Mouse (Mus musculus) kidney, adult 2 months (tissue): ENCODE measurements around the gene Tpcn2. TPM values are rescaled to one million over a fixed set of nuclear protein-coding genes. Genes with fewer than 3 reads are reported as not detected.

Source experiments
- DNase-seq: peaks from one replicate; pipeline ENCODE4 v3.0.0; 2021
- H3K27ac ChIP-seq: fragments of 200-500 bp; 2 replicates; pipeline ENCODE4 v1.5.1; 2012; ENCODE audit warnings: low read depth, low read length, control low read depth, inconsistent platforms; ENCODE audit not compliant: insufficient read depth
- H3K27me3 ChIP-seq: fragments of 200-500 bp; replicated peaks from 2 replicates; pipeline ENCODE4 v1.6.1; 2012; ENCODE audit warnings: mild to moderate bottlenecking, moderate library complexity, low read length, inconsistent platforms; ENCODE audit not compliant: control insufficient read depth, insufficient read depth
- H3K36me3 ChIP-seq: fragments of 200-500 bp; 2 replicates; pipeline ENCODE4 v1.6.1; 2012; ENCODE audit warnings: mild to moderate bottlenecking, moderate library complexity, low read length, inconsistent platforms; ENCODE audit not compliant: control insufficient read depth, insufficient read depth
- H3K4me1 ChIP-seq: fragments of 200-500 bp; 2 replicates; pipeline ENCODE4 v1.6.1; 2011; ENCODE audit warnings: low read length; ENCODE audit not compliant: control insufficient read depth, insufficient read depth
- H3K4me3 ChIP-seq: fragments of 200-500 bp; 2 replicates; pipeline ENCODE4 v1.5.1; 2011; ENCODE audit warnings: mild to moderate bottlenecking, low read depth, low read length, control low read depth; ENCODE audit not compliant: insufficient read depth
- CTCF ChIP-seq: fragments of 200-500 bp; conservative IDR thresholded peaks from 2 replicates; pipeline ENCODE4 v1.5.1; 2011; ENCODE audit warnings: low read depth, mild to moderate bottlenecking, control low read depth, low read length, moderate library complexity, mixed read lengths; ENCODE audit not compliant: insufficient read depth, insufficient read length
- POLR2A ChIP-seq: fragments of 200-500 bp; IDR thresholded peaks from one replicate; pipeline ENCODE4 v1.6.1; 2011; ENCODE audit warnings: low read depth, low read length, control low read depth
- WGBS: fragments of 180-500 bp; shearing (Covaris S2); methylation state at CpG from one replicate; pipeline ENCODE4 v1.1.7; 2018; 5-methylcytosine and 5-hydroxymethylcytosine counted together
- polyA plus RNA-seq: library from polyadenylated mRNA; depleted of rRNA; stranded (reverse); fragments of >200 nt; gene quantifications from 2 replicates; pipeline ENCODE4 v1.2.3, GENCODE M21; 2012

The Tpcn2 gene
- polyA plus RNA-seq, 1 experiment: 9.5 TPM

- no peak for TF ChIP-seq CTCF
- TF ChIP-seq POLR2A: no peak
- Histone ChIP-seq H3K27ac (no peak overlapping the region), H3K27me3 (no peaks in the 10 kb centered on the region), H3K4me1 (no peaks in the 10 kb centered on the region), H3K4me3 (no peak overlapping the region), H3K36me3 (no peaks in the 10 kb centered on the region)
- DNase-seq: peak; percentile 16
- WGBS: 63% methylated on average over 7 of the region's 7 CpGs
These were observed 15.9 kb upstream of the Tpcn2 start for GRCm38 (mm10) chr7:145299562-145300320.

GRCm38 (mm10) chr7:145298666-145299490, 15.1 kb upstream of the Tpcn2 start:
- Histone ChIP-seq H3K4me3 (no peak overlapping the region), H3K27me3 (no peaks in the 10 kb centered on the region), H3K4me1 (no peaks in the 10 kb centered on the region), H3K27ac (no peak overlapping the region), H3K36me3 (no peaks in the 10 kb centered on the region)
- WGBS: 64% methylated on average over 3 of the region's 3 CpGs
- TF ChIP-seq CTCF: no peak
- TF ChIP-seq POLR2A: no peak
- no peak for DNase-seq

DNA sequence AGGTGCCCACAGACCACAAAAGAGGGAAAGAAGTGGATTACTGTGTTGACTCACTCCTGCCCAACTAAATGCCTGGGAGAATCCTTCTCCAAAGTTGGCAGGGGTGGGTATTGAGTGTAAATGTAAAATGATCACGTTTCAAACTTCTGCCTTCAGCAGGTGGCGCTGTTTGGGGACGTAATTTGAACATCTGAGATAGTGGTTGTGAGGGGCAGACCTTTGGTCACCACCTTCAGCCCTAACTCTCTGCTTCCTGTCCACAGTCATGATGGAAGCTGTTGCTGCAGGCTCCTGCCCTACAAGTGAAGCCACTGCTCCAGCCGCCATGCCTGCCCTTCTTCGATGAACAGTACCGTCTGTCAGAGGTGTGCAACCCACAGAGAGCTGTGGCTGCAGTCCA, 10.0 kb upstream of the Tpcn2 start:
- no peak overlapping the region for H3K4me3 ChIP-seq
- DNase-seq: no peak
- no peaks in the 10 kb centered on the region for H3K4me1 ChIP-seq
- H3K27ac ChIP-seq: no peak overlapping the region
- TF ChIP-seq CTCF (no peak), POLR2A (no peak)
- WGBS: 40% methylated on average over 6 of the region's 6 CpGs
- H3K36me3 ChIP-seq: no peaks in the 10 kb centered on the region
- no peaks in the 10 kb centered on the region for H3K27me3 ChIP-seq

GRCm38 (mm10) chr7:145292726-145293125, 8.9 kb upstream of the Tpcn2 start:
- TF ChIP-seq CTCF: no peak
- no peak for TF ChIP-seq POLR2A
- DNase-seq: no peak
- WGBS: 86% methylated on average over 2 of the region's 2 CpGs
- Histone ChIP-seq H3K27me3 (no peaks in the 10 kb centered on the region), H3K4me1 (no peaks in the 10 kb centered on the region), H3K27ac (no peak overlapping the region), H3K4me3 (no peak overlapping the region), H3K36me3 (no peaks in the 10 kb centered on the region)

DNA sequence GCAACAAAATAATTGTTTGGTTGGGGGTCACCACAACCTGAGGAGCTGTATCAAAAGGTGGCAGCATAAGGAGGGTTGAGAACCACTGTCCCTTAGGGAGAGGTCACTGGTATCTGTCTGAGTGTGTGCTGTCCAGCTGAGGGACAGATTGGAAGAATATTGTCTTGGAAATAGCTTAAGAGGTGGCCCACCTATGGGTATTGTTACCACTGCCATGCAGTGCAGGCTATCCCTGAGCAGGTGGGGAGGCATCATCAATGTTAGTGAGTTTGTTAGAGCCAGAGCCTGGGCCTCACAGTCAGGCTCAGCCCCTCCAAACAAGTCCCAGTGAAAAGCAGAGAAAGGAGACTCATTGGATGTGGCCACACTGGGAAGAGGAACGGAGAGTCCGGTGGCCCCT, 8.0 kb upstream of the Tpcn2 start:
- H3K4me1 ChIP-seq: no peaks in the 10 kb centered on the region

GRCm38 (mm10) chr7:145289302-145289701, 5.5 kb upstream of the Tpcn2 start:
- WGBS: 36% methylated on average over 5 of the region's 5 CpGs
- DNase-seq: no peak
- TF ChIP-seq CTCF (peak; percentile 35; the same call in 1 of the 2 replicates), POLR2A (no peak)

More for the DNA sequence above, 8.0 kb upstream of the Tpcn2 start:
- H3K27me3 ChIP-seq: no peaks in the 10 kb centered on the region
- H3K4me3 ChIP-seq: no peak overlapping the region
- TF ChIP-seq POLR2A: no peak
- H3K27ac ChIP-seq: no peak overlapping the region
- no peaks in the 10 kb centered on the region for H3K36me3 ChIP-seq
- DNase-seq: no peak
- WGBS: 96% methylated on average over 2 of the region's 2 CpGs

GRCm38 (mm10) chr7:145287410-145287809, 3.6 kb upstream of the Tpcn2 start:
- no peaks in the 10 kb centered on the region for H3K36me3 ChIP-seq
- TF ChIP-seq POLR2A (no peak), CTCF (no peak)
- no peak for DNase-seq
- peaks cover 7% of the 10 kb centered on the region for H3K4me1 ChIP-seq
- H3K4me3 ChIP-seq: no peak overlapping the region
- H3K27ac ChIP-seq: no peak overlapping the region
- H3K27me3 ChIP-seq: no peaks in the 10 kb centered on the region
- WGBS: 76% methylated on average over 6 of the region's 6 CpGs

More at GRCm38 (mm10) chr7:145289302-145289701, 5.5 kb upstream of the Tpcn2 start:
- Histone ChIP-seq H3K27ac (no peak overlapping the region), H3K4me3 (no peak overlapping the region), H3K27me3 (no peaks in the 10 kb centered on the region), H3K4me1 (no peaks in the 10 kb centered on the region), H3K36me3 (no peaks in the 10 kb centered on the region)
